Mouse (Mus musculus): ENCODE data around the gene Mmp15. TPM values are rescaled to one million over a fixed set of nuclear protein-coding genes. Genes with fewer than 3 reads are reported as not detected.
A peak's percentile ranks its signal among the peaks of the same experiment; 100 is the strongest.

Gene Mmp15
- polyA plus RNA-seq, 1 experiment, result 28.7 TPM

DNA sequence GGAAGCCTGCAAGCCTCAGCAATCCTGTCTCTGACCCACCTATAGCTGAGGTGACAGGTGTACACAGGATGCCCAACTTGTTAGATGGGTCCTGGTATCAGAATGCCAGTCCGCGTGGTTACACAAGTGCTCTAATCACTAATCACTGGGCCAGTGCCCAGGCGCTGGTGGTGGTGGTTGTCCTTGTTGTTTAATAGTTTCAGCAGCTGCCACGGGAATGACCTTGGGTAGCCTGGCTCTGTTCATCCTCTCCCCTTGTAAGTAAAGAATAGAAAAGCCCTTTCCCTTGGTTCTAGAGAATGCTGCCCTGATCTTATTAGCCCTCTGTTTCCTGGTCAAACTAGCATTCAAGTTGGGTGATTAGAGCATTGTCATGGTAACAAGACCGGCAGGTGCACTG lies 10.3 kb upstream of the Mmp15 start:
- 29% methylated on average over 5 of the region's 5 CpGs for WGBS
- Histone ChIP-seq H3K27ac (ENCODE audit: insufficient read depth, low read depth, low read length) (no peak overlapping the region), H3K4me3 (ENCODE audit: low read depth, low read length) (no peak overlapping the region), H3K4me1 (ENCODE audit: control insufficient read depth, insufficient read depth, insufficient read length, low read length) (no peaks in the 10 kb centered on the region), H3K27me3 (ENCODE audit: control insufficient read depth, insufficient read depth, low read length) (no peaks in the 10 kb centered on the region), H3K36me3 (ENCODE audit: control insufficient read depth, insufficient read depth, low read length) (peaks cover 36% of the 10 kb centered on the region)
- no peak for TF ChIP-seq CTCF (IDR thresholded peaks at IDR 0.05; ENCODE audit: extremely low read depth, insufficient read length, insufficient replicate concordance, low read depth, low read length)
- TF ChIP-seq POLR2A (IDR thresholded peaks at IDR 0.05; ENCODE audit: low read depth, low read length), result no peak

DNA sequence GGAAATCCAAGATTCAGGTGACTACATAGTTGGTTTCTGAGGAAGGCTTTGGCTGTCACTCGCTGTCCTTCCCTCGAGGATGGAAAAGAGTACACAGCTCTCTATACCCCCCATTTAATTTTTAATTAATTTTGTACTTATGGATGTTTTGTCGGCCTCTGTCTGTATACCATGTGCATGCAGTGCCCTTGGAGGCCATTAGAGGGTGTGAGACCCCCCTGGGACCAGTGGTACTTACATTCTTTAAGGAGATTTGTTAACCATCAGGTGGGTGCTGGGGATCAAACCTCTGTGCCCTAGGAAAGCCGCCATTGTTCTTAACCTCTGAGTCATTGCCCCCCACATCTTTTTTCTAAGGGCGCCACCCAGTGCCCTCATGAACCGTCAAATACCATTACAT lies 7.4 kb upstream of the Mmp15 start:
- no peak for TF ChIP-seq POLR2A (IDR thresholded peaks at IDR 0.05; ENCODE audit: low read depth, low read length)
- TF ChIP-seq CTCF (IDR thresholded peaks at IDR 0.05; ENCODE audit: extremely low read depth, insufficient read length, insufficient replicate concordance, low read depth, low read length), result no peak
- Histone ChIP-seq H3K4me1 (ENCODE audit: control insufficient read depth, insufficient read depth, insufficient read length, low read length) (no peaks in the 10 kb centered on the region), H3K4me3 (ENCODE audit: low read depth, low read length) (no peak overlapping the region), H3K27ac (ENCODE audit: insufficient read depth, low read depth, low read length) (no peak overlapping the region), H3K27me3 (ENCODE audit: control insufficient read depth, insufficient read depth, low read length) (no peaks in the 10 kb centered on the region), H3K36me3 (ENCODE audit: control insufficient read depth, insufficient read depth, low read length) (peaks cover 22% of the 10 kb centered on the region)
- 88% methylated on average over 6 of the region's 6 CpGs for WGBS

DNA sequence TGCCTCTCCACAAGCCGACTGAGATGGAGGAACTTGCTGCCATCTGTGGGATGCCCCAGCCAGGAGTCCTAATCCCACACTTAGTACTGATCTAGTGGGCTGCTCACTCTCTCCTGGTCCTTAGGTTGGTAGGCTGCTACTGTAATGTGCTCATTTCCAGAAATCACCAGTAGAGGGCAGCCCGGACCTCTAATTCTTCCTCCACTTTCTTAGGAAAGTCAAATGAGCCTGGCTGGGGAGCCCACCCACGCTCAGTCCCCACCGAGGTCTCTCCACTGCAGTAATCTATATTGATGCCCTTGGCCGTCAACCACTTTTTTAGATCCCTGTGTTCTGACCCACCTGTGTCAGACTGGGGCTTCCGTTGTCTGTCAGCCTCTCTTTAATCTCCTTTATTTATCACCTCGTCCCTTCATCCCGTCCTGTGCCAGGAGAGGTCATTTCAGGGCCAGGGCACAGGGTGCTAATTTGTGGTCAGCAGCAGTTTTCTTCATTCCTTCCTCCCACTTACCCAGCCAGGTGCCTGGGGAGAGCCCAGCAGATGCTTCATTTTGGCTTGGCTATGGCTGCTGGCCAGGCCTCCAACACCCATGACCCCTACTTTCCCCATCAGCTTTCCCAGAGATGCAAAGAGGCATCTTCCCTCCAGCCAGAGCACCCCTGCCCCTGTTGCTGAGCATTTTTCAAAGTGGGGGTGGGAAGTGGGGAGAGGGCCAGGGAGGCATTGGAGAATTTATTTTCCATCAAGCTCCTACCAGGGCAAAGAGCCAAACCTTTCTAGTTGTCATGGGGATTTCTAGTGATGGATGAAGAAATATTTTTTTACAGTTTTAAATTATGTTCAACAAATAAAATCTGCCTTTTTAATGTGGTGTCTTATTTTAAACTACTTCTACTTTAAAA lies 5.2 kb upstream of the Mmp15 start:
- peak; percentile 72; the same call in 1 of the 2 replicates for TF ChIP-seq CTCF (IDR thresholded peaks at IDR 0.05; ENCODE audit: extremely low read depth, insufficient read length, insufficient replicate concordance, low read depth, low read length)
- no peak for TF ChIP-seq POLR2A (IDR thresholded peaks at IDR 0.05; ENCODE audit: low read depth, low read length)
- 51% methylated on average over 8 of the region's 8 CpGs for WGBS
- no peaks in the 10 kb centered on the region for H3K27me3 ChIP-seq (ENCODE audit: control insufficient read depth, insufficient read depth, low read length)
- no peaks in the 10 kb centered on the region for H3K4me1 ChIP-seq (ENCODE audit: control insufficient read depth, insufficient read depth, insufficient read length, low read length)
- no peak overlapping the region for H3K27ac ChIP-seq (ENCODE audit: insufficient read depth, low read depth, low read length)
- H3K4me3 ChIP-seq (ENCODE audit: low read depth, low read length), result no peak overlapping the region
- peaks cover 19% of the 10 kb centered on the region; the same call in 1 of the 2 replicates for H3K36me3 ChIP-seq (ENCODE audit: control insufficient read depth, insufficient read depth, low read length)

DNA sequence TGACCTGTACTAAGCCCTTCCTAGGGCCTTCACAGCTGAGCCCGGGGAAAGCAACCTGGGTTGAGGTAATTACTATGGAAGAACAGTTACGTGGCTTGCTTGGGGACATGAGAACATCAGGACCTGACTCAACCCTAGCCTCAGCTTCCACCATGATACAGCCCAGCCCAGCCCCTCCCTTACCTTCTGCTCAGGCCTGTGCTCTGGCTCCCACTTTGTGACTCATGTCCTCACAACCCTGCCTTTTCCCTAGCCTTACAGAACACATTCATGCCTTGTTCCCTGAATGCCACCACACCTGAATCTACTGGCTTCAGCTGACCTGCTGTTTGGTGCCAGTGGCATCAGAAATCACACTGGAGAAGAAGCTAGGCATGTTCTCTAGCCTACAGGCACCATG lies 3.7 kb upstream of the Mmp15 start:
- Histone ChIP-seq H3K27me3 (ENCODE audit: control insufficient read depth, insufficient read depth, low read length) (no peaks in the 10 kb centered on the region), H3K4me3 (ENCODE audit: low read depth, low read length) (no peak overlapping the region), H3K27ac (ENCODE audit: insufficient read depth, low read depth, low read length) (no peak overlapping the region), H3K36me3 (ENCODE audit: control insufficient read depth, insufficient read depth, low read length) (peaks cover 13% of the 10 kb centered on the region; the same call in 1 of the 2 replicates), H3K4me1 (ENCODE audit: control insufficient read depth, insufficient read depth, insufficient read length, low read length) (peaks cover 1% of the 10 kb centered on the region; the same call in 1 of the 2 replicates)
- TF ChIP-seq POLR2A (IDR thresholded peaks at IDR 0.05; ENCODE audit: low read depth, low read length), result no peak
- no peak for TF ChIP-seq CTCF (IDR thresholded peaks at IDR 0.05; ENCODE audit: extremely low read depth, insufficient read length, insufficient replicate concordance, low read depth, low read length)
- 81% methylated on average over 2 of the region's 2 CpGs for WGBS

DNA sequence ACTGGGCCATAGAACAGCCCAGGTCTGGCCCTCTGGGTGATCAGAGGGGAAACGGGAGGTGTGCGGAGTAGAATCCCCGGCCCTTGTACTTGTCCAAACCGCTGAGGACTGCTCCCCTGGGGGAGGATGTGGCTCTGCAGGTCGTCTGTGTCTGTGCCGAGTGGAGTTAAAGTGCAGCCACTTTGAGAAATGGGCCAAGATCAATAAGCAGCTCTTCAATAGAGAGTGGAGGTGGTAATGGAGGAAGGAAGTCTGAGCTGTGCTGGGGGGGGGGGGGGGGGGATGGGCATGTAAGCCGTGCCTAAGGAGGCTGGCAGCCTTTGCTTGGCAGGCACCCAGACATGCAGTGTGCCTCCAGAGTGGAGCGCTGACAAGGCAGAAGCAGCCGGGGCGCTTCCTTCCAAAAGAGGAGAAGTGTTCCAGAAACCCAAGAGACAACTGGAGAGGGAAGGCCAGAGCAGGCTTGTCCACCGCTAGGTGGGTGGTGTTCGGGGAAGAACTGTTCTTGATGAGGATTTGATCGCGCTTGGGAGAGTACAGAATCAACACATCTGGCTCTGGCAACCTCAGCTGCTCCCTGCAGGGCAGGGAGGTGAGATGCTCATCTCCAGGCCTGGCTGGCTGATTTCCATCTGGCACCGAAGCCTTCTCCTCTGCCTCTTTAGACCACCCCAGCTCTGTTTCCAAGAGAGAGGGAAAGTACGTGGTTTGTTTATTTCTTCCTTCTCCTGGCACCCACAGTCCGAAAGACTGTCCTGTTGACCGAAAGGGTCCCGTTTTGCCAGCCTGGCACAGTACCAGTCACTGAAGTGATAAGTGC lies 3.0 kb upstream of the Mmp15 start:
- H3K4me3 ChIP-seq (ENCODE audit: low read depth, low read length), result no peak overlapping the region
- WGBS, result 18% methylated on average over 19 of the region's 19 CpGs

DNA sequence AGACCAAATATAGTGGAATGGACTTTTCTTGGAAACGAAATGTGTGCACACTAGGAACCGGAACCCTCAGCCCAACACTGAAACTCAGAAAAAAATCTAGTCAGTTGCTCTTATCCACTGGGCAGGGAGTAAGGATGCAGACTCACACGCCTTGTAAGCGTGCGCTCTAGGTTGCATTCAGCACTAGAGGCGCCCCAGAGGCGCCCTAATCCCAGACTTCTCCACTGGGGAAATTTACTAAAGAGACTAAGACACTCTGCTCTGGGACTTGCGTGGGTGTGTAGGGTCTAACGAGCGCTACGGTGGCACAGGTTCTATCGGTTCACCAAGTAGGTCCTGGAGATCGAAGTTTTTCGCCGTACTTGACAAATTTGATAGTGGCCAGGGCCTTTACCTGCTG lies 607 bp upstream of the Mmp15 start:
- 4% methylated on average over 15 of the region's 15 CpGs for WGBS
- Histone ChIP-seq H3K4me3 (ENCODE audit: low read depth, low read length) (peak overlapping the region; percentile 81), H3K4me1 (ENCODE audit: control insufficient read depth, insufficient read depth, insufficient read length, low read length) (peaks cover 1% of the 10 kb centered on the region), H3K36me3 (ENCODE audit: control insufficient read depth, insufficient read depth, low read length) (no peaks in the 10 kb centered on the region; the same call in 1 of the 2 replicates), H3K27ac (ENCODE audit: insufficient read depth, low read depth, low read length) (no peak overlapping the region), H3K27me3 (ENCODE audit: control insufficient read depth, insufficient read depth, low read length) (no peaks in the 10 kb centered on the region)
- TF ChIP-seq CTCF (IDR thresholded peaks at IDR 0.05; ENCODE audit: extremely low read depth, insufficient read length, insufficient replicate concordance, low read depth, low read length) (peak; percentile 44; the same call in 1 of the 2 replicates), POLR2A (IDR thresholded peaks at IDR 0.05; ENCODE audit: low read depth, low read length) (no peak)

More for the DNA sequence above, 3.0 kb upstream of the Mmp15 start:
- H3K27ac ChIP-seq (ENCODE audit: insufficient read depth, low read depth, low read length), result no peak overlapping the region
- no peaks in the 10 kb centered on the region for H3K27me3 ChIP-seq (ENCODE audit: control insufficient read depth, insufficient read depth, low read length)
- H3K36me3 ChIP-seq (ENCODE audit: control insufficient read depth, insufficient read depth, low read length), result peaks cover 7% of the 10 kb centered on the region; the same call in 1 of the 2 replicates
- peaks cover 1% of the 10 kb centered on the region; the same call in 1 of the 2 replicates for H3K4me1 ChIP-seq (ENCODE audit: control insufficient read depth, insufficient read depth, insufficient read length, low read length)
- TF ChIP-seq CTCF (IDR thresholded peaks at IDR 0.05; ENCODE audit: extremely low read depth, insufficient read length, insufficient replicate concordance, low read depth, low read length) (no peak), POLR2A (IDR thresholded peaks at IDR 0.05; ENCODE audit: low read depth, low read length) (no peak)

All from small intestine, adult 2 months (tissue).